Mouse (Mus musculus): ENCODE results near the gene Dyrk3. TPM values are rescaled to one million over a fixed set of nuclear protein-coding genes. Genes with fewer than 3 reads are reported as not detected.

Gene Dyrk3
- polyA plus RNA-seq, 1 experiment = 27.6 TPM

DNA sequence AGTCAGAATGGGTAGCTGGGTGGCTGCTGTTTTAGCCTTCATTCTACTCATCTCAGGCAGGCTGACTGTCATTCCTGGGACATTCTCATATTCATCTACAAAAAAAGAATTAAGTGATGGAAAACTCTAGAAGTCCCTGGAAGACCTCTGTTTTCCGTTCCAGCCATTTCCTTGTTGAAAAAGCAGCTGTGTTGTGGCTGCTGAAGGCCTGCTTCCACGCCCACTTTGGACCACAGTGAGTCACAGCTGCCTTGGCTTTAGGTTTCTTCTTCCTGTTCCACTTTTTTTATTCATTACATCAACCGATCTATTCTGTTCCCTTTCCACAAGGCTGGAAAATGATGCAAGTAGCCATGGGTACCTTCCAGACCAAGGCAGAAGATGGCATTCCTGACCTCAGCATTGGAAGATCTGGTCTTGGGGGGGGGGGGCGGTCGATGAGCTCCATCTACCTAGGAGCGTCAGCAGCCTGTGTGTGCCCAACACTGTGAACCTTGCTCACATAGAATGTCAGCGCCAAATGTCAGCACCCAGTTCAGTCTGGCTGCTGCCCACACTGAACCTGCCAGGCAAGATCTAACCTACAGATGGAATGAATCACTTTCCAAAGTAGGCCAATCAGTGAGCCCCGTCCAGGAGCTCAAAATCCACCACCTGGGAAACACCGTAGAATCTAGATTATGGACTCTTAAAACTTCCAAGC is 46.3 kb upstream of the Dyrk3 start:
- H3K36me3 ChIP-seq (ENCODE audit: control insufficient read depth, insufficient read depth, low read length, poor library complexity, severe bottlenecking) = no peaks in the 10 kb centered on the region
- H3K27me3 ChIP-seq (ENCODE audit: control insufficient read depth, insufficient read depth, low read length, poor library complexity, severe bottlenecking) = no peaks in the 10 kb centered on the region
- TF ChIP-seq POLR2A (IDR thresholded peaks at IDR 0.05; ENCODE audit: insufficient read depth, low read length) (no peak), CTCF (IDR thresholded peaks at IDR 0.05; ENCODE audit: low read depth, low read length) (no peak), EP300 (IDR thresholded peaks at IDR 0.05; ENCODE audit: insufficient read depth, low read depth, low read length) (no peak)
- H3K9ac ChIP-seq (ENCODE audit: low read depth, poor library complexity, severe bottlenecking) = no peak overlapping the region
- H3K4me3 ChIP-seq (ENCODE audit: low read depth, low read length) = no peak overlapping the region
- H3K9me3 ChIP-seq (replicated peaks; ENCODE audit: control insufficient read depth, insufficient read depth, low read length, poor library complexity, severe bottlenecking) = no peaks in the 10 kb centered on the region
- peaks cover 3% of the 10 kb centered on the region for H3K4me1 ChIP-seq (ENCODE audit: control insufficient read depth, insufficient read depth, low read length)
- H3K27ac ChIP-seq (ENCODE audit: insufficient read depth, low read length) = no peak overlapping the region

DNA sequence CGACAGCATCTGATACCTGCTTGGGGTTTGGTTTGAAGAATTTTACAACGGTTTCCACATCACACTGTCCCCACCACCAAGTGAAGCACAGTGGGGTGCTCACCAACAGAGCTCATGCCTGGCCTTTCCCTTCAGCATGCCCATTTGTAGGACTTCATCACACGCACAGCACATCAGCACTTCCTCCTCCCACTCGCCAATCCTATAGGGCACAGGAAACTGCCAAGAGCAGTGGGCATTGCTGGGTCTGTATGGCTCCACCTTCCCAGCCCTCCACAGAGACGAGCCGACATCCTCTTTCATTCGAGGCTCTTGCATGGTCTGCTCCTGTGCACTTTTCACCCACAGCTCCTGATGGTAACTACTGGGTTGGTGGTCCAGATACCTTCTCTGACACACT is 45.1 kb upstream of the Dyrk3 start:
- Histone ChIP-seq H3K4me3 (ENCODE audit: low read depth, low read length) (no peak overlapping the region), H3K9me3 (replicated peaks; ENCODE audit: control insufficient read depth, insufficient read depth, low read length, poor library complexity, severe bottlenecking) (no peaks in the 10 kb centered on the region), H3K27me3 (ENCODE audit: control insufficient read depth, insufficient read depth, low read length, poor library complexity, severe bottlenecking) (no peaks in the 10 kb centered on the region), H3K4me1 (ENCODE audit: control insufficient read depth, insufficient read depth, low read length) (peaks cover 3% of the 10 kb centered on the region), H3K9ac (ENCODE audit: low read depth, poor library complexity, severe bottlenecking) (no peak overlapping the region), H3K27ac (ENCODE audit: insufficient read depth, low read length) (no peak overlapping the region), H3K36me3 (ENCODE audit: control insufficient read depth, insufficient read depth, low read length, poor library complexity, severe bottlenecking) (no peaks in the 10 kb centered on the region)
- no peak for TF ChIP-seq EP300 (IDR thresholded peaks at IDR 0.05; ENCODE audit: insufficient read depth, low read depth, low read length)
- no peak for TF ChIP-seq POLR2A (IDR thresholded peaks at IDR 0.05; ENCODE audit: insufficient read depth, low read length)
- TF ChIP-seq CTCF (IDR thresholded peaks at IDR 0.05; ENCODE audit: low read depth, low read length) = no peak

DNA sequence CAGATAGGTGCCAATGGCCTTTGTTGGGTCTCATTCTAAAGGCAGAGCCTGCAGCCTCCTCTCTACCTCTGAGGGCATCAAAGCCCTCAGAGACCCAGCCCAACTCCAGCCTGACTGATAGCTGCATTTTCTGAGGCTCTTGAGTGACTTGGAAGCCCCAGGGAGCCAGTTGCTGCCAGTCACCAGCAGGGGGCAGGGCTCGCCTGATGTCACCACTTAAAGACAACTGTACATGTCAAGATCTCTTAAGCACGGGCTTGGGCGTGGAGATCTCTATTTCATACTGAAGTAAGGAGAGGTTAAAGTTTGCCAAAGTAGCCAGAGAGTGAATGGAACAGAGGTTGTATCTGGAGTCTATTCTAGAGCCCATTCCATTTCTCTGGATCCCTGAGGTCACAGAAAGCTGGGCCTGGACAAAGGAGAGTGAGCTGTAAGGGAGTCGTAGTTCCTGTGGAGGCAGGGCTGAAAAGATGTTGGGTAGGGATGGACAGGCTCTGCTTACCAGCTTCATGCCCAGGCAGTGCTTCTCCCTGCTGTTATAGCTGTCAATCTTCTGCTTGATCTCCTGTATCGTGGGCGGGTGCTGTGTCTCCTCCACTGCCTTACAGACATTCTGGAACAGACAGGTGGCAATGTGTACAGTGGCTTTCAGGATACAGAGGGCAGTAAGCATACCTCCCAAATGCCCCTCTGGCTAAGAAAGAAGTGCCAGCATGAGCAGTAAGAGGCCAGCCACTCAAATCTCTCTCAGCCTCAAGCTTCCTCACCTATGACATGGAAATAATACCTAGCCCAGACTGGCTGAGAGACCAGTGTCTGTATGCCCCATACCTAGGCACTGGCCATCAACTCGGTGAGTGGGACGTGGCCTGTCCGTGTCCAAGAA is 43.7 kb upstream of the Dyrk3 start:
- Histone ChIP-seq H3K9me3 (replicated peaks; ENCODE audit: control insufficient read depth, insufficient read depth, low read length, poor library complexity, severe bottlenecking) (no peaks in the 10 kb centered on the region), H3K9ac (ENCODE audit: low read depth, poor library complexity, severe bottlenecking) (no peak overlapping the region), H3K27ac (ENCODE audit: insufficient read depth, low read length) (no peak overlapping the region), H3K4me3 (ENCODE audit: low read depth, low read length) (no peak overlapping the region), H3K27me3 (ENCODE audit: control insufficient read depth, insufficient read depth, low read length, poor library complexity, severe bottlenecking) (no peaks in the 10 kb centered on the region), H3K36me3 (ENCODE audit: control insufficient read depth, insufficient read depth, low read length, poor library complexity, severe bottlenecking) (peaks cover 6% of the 10 kb centered on the region; the same call in 1 of the 2 replicates), H3K4me1 (ENCODE audit: control insufficient read depth, insufficient read depth, low read length) (peaks cover 3% of the 10 kb centered on the region)
- TF ChIP-seq CTCF (IDR thresholded peaks at IDR 0.05; ENCODE audit: low read depth, low read length) (peak; percentile 83), POLR2A (IDR thresholded peaks at IDR 0.05; ENCODE audit: insufficient read depth, low read length) (no peak)

DNA sequence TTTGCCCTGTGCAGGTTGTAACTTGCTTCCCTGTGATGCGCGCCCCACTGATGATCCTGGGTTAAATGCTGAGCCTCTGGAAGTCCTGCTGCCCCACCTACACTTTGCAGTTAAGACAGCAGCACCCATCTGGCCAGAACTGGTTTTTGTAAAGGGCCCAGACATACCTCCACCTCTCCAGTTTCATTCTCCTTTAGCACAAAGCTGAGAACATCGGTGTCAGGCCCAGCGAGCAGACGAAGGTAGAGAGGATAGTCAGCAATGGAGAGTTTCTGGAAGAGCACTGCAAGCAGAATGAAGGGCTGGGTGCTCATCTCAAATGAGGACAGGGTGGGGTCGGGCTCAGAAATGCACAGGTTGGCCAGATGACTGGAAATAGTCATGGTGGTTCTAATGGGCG is 42.2 kb upstream of the Dyrk3 start:
- H3K9me3 ChIP-seq (replicated peaks; ENCODE audit: control insufficient read depth, insufficient read depth, low read length, poor library complexity, severe bottlenecking) = no peaks in the 10 kb centered on the region
- no peak overlapping the region for H3K9ac ChIP-seq (ENCODE audit: low read depth, poor library complexity, severe bottlenecking)
- no peak for TF ChIP-seq POLR2A (IDR thresholded peaks at IDR 0.05; ENCODE audit: insufficient read depth, low read length)
- TF ChIP-seq CTCF (IDR thresholded peaks at IDR 0.05; ENCODE audit: low read depth, low read length) = no peak
- no peak for TF ChIP-seq EP300 (IDR thresholded peaks at IDR 0.05; ENCODE audit: insufficient read depth, low read depth, low read length)
- H3K4me3 ChIP-seq (ENCODE audit: low read depth, low read length) = no peak overlapping the region
- peaks cover 19% of the 10 kb centered on the region for H3K36me3 ChIP-seq (ENCODE audit: control insufficient read depth, insufficient read depth, low read length, poor library complexity, severe bottlenecking)
- no peak overlapping the region for H3K27ac ChIP-seq (ENCODE audit: insufficient read depth, low read length)
- H3K4me1 ChIP-seq (ENCODE audit: control insufficient read depth, insufficient read depth, low read length) = peaks cover 3% of the 10 kb centered on the region
- no peaks in the 10 kb centered on the region for H3K27me3 ChIP-seq (ENCODE audit: control insufficient read depth, insufficient read depth, low read length, poor library complexity, severe bottlenecking)

DNA sequence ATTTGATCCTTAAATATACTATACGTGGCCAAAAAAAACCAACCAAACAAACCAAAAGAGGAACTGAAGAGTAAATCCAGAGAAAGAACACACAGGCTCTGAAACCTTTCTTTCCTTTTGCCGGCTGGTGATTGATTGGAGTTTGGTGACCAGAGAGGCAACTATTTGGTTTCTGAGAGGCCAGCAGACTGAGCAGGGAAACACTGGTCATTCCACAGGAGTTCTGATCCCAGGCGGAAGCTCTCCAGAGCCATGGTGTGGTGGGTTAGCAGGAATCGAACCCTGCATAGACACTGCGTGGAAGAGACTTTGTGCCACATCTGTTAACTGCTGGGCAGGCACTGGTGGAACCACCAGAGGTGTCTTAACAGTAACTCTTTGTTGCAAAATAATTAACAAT is 39.9 kb upstream of the Dyrk3 start:
- Histone ChIP-seq H3K4me1 (ENCODE audit: control insufficient read depth, insufficient read depth, low read length) (peaks cover 3% of the 10 kb centered on the region), H3K36me3 (ENCODE audit: control insufficient read depth, insufficient read depth, low read length, poor library complexity, severe bottlenecking) (peaks cover 29% of the 10 kb centered on the region), H3K27ac (ENCODE audit: insufficient read depth, low read length) (no peak overlapping the region), H3K9me3 (replicated peaks; ENCODE audit: control insufficient read depth, insufficient read depth, low read length, poor library complexity, severe bottlenecking) (no peaks in the 10 kb centered on the region), H3K9ac (ENCODE audit: low read depth, poor library complexity, severe bottlenecking) (no peak overlapping the region), H3K4me3 (ENCODE audit: low read depth, low read length) (no peak overlapping the region), H3K27me3 (ENCODE audit: control insufficient read depth, insufficient read depth, low read length, poor library complexity, severe bottlenecking) (no peaks in the 10 kb centered on the region)
- TF ChIP-seq CTCF (IDR thresholded peaks at IDR 0.05; ENCODE audit: low read depth, low read length) = no peak
- no peak for TF ChIP-seq POLR2A (IDR thresholded peaks at IDR 0.05; ENCODE audit: insufficient read depth, low read length)
- TF ChIP-seq EP300 (IDR thresholded peaks at IDR 0.05; ENCODE audit: insufficient read depth, low read depth, low read length) = no peak

DNA sequence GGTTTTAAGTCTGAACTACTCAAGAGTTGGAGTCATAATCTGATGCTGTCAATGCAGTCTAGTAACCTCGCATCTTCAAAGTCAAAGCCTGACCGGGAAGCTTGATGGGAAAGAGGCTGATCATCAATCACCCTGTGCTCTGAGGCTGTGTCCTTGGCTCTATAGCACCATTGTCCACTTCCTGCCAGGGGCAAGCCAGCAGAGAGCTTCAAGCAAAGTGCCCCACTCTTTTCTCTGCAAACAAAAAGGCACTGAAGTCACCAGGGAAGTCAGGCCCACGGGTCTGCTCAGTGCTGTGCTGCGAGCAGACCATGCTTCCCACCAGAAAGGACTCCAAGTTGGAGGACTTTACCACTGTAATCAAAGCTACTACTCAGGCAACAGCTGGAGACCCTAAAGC is 39.1 kb upstream of the Dyrk3 start:
- H3K27ac ChIP-seq (ENCODE audit: insufficient read depth, low read length) = no peak overlapping the region
- no peak for TF ChIP-seq CTCF (IDR thresholded peaks at IDR 0.05; ENCODE audit: low read depth, low read length)
- TF ChIP-seq EP300 (IDR thresholded peaks at IDR 0.05; ENCODE audit: insufficient read depth, low read depth, low read length) = no peak
- TF ChIP-seq POLR2A (IDR thresholded peaks at IDR 0.05; ENCODE audit: insufficient read depth, low read length) = no peak
- H3K9ac ChIP-seq (ENCODE audit: low read depth, poor library complexity, severe bottlenecking) = no peak overlapping the region
- H3K9me3 ChIP-seq (replicated peaks; ENCODE audit: control insufficient read depth, insufficient read depth, low read length, poor library complexity, severe bottlenecking) = no peaks in the 10 kb centered on the region
- peaks cover 37% of the 10 kb centered on the region for H3K36me3 ChIP-seq (ENCODE audit: control insufficient read depth, insufficient read depth, low read length, poor library complexity, severe bottlenecking)
- H3K4me3 ChIP-seq (ENCODE audit: low read depth, low read length) = no peak overlapping the region
- H3K4me1 ChIP-seq (ENCODE audit: control insufficient read depth, insufficient read depth, low read length) = peaks cover 3% of the 10 kb centered on the region
- no peaks in the 10 kb centered on the region for H3K27me3 ChIP-seq (ENCODE audit: control insufficient read depth, insufficient read depth, low read length, poor library complexity, severe bottlenecking)

Data from ES-Bruce4 (cell line).